Mouse (Mus musculus): ENCODE data around the gene Cd27.

Gene Cd27

DNA sequence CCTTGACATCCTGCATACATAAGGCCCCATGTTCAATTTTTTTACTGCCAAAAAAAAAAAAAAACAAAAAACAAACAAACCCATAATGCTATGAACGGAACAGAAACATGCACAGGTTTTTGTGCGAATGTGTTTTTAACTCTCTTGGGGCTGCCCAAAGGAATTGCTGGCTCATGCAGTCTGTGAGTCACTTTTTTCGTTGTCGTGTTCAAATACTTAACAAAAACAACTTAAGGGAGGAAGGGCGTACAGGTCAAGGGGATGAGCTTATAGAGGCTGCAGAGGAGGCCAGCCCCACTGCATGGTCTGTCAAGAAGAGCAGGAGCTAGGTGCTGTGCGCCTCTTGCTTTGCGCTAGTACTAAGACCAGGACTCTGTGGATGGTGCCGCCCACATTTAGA is 15.9 kb upstream of the Cd27 start:
- CTCF ChIA-PET: interaction anchor here (0.7 kb wide), 1 partner anchor 14 kb away, joined by 4 read pairs; no protein-coding TSS in a partner anchor

DNA sequence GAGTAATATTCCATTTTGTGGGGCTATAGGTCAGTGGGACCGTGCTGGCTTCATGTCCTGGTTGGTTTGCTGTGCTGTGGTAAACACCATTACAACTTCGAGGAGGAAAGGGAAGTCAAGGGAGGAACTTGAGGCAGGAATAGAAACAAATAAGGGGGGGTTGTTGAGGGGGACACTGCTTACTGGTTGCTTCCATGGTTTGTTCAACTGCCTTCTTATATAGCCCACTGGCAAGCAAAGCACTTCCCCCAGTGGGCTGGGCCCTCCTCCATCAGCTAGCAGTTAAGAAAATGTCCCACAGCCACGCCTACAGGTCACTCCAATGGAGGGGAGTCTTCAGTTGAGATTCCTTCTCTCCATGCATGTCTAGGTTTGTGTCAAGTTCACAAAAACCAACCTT is 15.5 kb upstream of the Cd27 start:
- CTCF ChIA-PET: interaction anchor here (0.7 kb wide), 1 partner anchor 14 kb away, joined by 4 read pairs; no protein-coding TSS in a partner anchor

DNA sequence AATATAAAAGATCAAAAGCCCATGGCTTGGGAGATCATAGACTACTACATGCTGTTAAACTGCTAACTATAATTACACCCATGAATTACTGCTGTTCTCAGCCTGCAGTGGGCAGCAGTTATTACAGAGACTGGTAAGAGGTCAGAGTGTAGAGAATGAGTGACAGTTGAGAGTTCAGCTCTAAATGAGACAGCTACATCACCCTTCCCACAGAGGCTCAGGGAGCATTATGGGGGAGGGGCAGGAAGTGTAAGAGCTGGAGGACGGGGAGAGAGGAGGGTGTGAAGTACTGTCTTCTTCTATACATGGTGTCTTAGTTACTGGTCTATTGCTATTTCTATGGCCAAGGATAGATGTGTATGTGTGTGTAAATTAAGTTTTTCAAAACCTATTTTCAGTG is 7.7 kb upstream of the Cd27 start:
- CTCF ChIA-PET: no interaction called here

DNA sequence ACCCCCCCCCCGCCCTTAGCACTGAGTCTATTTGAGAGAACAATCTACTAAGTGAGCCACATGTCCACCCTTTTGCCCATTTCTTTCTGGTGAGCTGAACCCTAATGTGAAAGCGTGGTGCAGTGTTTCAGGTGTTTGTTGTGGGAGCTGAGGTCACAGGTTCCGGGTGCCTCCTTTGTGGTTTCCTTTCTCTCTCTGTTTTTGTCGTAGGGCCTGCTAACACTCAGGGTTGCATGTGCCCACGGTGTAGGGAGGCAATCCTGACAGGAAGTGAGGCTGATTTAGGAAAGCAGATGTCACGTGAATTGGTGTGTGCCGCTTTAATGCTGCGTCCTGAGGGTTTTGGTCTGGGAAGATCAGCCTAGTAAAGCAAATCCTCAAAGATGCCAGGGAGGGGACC is 4.8 kb upstream of the Cd27 start:
- CTCF ChIA-PET: no interaction called here

DNA sequence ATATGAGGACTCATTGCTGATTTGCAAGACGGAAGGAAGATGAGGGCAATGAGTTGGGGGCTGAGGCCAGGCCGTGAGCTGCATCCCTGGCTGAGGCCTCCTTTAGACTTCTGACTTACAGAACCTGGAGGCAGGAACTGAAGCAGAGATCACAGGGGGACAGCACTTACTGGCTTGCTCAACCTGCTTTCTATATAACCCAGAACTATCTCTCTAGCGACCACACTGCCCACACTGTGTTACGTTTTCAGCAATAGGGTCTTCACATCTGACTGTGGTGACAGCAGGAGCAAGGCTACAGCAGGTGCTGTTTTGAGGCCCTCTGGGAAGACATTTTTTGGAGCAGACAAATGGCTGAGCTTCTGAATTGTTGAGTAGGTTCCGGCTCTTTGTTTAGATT is 3.8 kb upstream of the Cd27 start:
- CTCF ChIA-PET: no interaction called here

DNA sequence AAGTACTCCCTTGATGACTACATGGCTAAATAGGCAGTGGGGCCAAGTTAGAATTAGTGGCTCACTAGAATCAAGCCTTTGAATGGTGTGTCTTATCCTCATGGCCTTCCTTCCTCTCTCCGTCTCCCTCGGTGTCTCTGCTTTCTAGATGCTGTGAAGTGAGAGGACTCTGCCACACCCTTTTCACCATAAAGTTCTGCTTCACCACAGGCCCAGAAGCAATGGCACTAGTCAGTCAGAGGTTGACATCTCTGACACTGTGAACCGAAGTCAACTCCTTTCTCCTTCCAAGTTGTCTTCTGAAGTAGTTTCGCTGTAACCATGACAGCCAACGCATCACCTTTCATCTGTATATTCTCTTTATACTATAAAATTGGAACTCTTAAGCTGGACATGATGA is 2.7 kb upstream of the Cd27 start:
- CTCF ChIA-PET: no interaction called here

DNA sequence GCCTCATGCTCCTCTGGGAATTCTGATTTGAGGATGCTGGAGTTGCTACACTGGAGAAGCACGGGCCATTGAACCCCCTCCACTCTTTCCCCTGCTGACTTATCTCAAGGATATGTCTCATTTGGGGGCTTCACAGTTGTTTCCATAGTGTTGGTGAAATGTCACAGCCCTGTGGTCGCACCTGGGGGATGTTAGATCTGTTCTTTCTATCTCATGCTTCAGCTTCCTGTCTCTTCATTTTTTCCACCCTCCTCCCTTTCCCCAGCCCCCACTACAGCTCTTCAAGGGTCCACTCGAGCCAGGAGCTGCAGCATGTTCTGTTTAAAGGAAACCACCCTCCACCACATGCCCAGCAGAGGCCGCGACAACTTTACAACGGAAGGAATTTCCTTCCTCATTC is 1.6 kb upstream of the Cd27 start:
- CTCF ChIA-PET: interaction anchor here (0.7 kb wide), 1 partner anchor 65 kb away, joined by 9 read pairs; no protein-coding TSS in a partner anchor

DNA sequence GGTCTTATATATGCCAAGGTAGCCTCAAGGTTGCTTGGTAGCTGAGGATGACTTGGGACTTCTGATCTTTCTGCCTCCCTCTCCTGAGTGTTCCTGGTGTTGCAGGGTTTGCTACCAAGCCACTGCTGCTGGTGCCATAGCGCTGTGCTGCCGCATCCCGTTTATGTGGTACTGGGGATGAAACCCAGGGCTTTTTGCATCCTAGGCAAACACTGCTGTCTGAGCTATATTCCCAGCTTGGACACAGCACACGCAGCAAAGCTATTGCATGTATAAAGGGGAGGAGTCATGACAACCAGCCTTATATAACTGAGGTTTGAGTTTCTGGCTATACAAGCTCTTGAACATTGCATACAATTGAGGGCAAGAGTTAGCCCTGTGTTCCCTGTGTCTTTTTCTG is 611 bp upstream of the Cd27 start:
- CTCF ChIA-PET: interaction anchor here (0.7 kb wide), 2 partner anchors 14 to 66 kb away, joined by 6 to 9 read pairs; no protein-coding TSS in a partner anchor

DNA sequence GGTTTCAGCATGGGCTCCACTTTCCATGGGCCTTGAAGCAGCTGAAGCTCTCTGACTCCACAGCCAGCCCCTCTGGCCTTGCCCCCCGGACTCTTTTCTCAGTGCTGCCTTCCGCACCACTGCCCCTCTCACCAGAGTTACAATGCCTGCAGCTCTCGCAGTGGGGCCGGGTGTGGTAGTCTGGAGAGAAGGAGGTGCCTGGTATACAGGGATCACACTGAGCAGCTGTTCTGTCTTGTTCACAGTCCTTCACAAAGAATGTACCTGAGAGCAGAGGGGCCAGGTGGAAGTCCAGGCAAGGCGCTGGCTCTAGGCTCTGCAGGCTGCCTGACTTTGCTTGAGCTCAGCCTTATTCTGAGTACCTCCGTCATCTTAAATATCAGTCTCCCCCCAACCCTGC is 469 bp downstream of the Cd27 start:
- CTCF ChIA-PET: interaction anchor here (0.6 kb wide), 1 partner anchor 100 kb away, joined by 3 read pairs; no protein-coding TSS in a partner anchor

DNA sequence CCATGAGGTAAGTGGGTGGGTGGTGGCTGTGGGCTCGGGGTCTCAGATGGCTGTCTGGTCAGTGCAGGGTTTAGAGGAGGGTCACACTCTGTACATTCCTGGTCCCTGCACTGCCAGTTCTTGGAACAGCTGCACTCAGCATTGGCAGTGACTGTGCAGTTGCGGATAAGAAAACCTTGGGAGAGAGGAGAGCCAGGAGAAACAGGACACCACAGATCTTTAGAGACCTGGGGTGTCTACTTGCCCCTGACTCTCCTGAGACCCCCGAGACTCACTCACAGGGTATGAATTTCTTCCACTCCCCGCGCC is 2.3 kb downstream of the Cd27 start:
- CTCF ChIA-PET: no interaction called here

DNA sequence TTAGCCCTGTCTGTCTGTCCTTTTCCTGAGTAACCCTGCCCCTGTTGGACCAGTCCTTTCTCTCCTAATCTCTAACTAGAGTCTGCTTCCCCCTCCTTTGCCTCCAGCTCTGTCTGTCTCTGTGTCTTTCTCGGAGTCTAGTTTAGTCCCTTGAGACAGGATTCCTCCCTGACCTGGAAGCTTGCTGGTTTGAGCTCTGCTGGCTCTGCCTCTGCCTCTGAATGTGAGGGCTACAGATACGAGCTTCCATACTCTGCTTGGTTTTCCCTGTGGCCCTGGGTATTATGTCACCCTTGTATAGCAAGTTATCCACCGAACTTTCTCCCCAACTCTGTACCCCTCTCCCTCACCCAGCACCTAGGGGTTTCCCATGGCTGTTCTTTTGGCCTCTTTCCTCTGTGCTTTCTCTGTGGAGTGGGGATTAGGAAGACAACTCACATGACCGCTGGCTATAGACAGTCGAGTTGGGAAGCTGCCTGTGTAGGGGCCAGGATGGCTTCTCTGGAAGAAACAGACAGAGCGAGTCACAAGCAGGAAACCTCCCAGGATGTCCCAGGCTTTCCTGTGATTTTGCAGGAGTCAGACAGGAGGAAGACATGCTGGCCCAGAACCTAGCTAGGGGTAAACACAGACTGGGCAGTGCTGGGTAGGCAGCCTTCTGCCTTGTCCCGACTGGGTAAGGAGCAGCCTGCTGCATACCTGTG is 2.8 kb downstream of the Cd27 start:
- CTCF ChIA-PET: no interaction called here

DNA sequence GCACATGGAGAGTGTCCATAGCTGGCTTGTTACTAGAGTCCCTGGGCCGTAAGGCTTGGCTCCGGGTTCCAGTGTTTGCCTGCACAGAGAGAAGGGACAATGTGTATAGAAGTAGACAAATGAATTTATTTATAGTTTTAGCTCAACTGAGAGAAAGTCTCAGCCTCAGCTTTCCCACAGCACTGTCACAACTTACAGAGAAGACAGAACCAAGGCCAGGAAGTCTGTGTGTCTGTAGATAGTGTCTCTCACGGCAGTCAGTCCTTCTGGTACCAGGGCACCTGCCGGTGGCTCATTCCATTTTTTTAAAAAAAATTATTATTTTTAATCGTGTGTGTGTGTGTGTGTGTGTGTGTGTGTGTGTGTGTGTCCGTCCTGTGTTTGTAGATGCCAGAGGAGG is 4.3 kb downstream of the Cd27 start:
- CTCF ChIA-PET: interaction anchor here (0.6 kb wide), 1 partner anchor 65 kb away, joined by 3 read pairs; no protein-coding TSS in a partner anchor

DNA sequence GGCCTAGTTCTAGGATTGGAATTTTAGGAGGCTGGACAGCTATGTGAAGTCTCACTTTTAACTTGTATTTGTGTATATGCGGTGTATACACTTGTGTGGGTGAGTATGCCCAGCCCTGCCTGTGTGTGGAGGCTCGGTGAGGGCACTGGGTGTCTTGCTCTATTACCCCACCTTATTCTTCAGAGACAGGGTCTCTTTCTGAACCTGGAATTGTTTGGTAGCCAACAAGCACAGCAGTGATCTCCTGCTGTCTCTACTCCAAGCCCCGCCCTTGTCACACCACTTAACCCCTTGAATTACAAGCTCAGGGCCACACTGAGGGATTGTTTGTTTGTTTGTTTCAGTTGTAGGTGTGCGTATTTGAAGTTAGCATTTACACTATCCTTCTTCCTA is 4.8 kb downstream of the Cd27 start:
- CTCF ChIA-PET: interaction anchor here (0.6 kb wide), 1 partner anchor 66 kb away, joined by 3 read pairs; no protein-coding TSS in a partner anchor

DNA sequence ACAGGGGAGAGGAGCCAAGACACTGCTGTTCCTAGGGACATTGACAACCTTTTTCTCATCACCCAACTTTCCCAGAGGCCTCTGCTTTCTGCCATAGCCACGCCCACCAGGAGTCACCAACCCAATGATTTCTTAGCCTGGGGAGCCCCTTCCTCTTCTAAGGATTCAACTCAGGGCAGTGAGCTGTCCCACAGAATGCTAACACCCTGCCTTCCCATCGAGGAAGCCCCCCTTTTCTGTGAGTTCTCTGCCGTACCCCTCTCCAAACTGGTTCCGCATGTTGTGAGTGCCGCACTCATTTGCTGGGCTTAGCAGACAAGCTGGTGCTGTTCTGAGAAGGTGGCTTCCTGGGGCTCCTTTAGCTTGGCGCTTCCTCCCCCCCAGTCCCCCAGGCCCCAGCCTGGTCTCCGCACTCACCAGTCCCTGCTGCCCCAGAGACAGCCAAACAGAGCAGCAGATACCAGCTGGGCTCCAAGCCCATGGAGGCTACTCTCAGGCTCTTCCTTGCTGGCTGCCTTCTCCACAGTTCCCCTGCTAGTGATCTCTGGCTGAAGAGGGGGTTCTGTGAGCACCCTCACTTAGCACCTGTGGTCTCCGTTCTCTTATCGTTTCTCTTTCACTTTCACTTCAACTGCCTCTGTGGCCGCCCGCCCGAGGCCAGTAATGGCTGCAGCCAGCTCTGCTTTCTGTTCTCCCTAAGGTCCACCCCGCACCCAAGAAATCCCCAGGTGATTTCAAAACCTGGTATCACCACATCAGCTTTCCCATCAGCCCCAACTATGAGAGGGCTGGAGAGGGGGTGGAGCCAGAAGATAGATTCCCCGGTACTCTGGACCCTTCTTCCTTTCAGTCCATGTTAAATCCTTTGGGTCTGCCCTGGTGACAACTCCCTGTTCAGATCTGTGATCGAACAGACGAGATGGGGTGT is 5.4 kb downstream of the Cd27 start, which contains the start of gene Tapbpl:
Gene Tapbpl (minus strand): TSS at position 744 of the 928 bp plus-strand sequence.
- CTCF ChIA-PET: interaction anchor here (0.7 to 0.8 kb wide), 2 partner anchors 44 to 118 kb away, joined by 6 to 8 read pairs; no protein-coding TSS in a partner anchor

DNA sequence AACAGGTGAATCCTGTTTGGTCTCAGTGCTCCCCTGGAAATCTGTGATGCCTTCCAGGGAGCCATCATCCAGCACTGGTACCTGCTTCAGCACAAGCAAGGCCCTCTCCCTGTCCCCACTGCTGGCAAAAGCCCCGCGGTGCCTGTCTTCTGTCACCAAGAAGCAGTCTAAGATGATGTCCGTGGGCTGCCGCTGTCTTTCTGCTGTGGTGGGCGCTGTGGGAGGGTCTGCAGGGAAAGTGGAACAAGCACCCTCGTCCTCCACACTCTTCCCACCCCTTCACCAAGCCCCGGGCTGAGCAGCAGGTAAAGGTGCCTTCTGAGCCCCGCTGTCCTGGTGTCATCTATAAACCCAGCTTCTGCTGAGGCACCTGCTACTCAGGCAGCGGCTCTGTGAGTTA is 6.2 kb downstream of the Cd27 start:
- CTCF ChIA-PET: interaction anchor here (0.7 to 0.8 kb wide), 2 partner anchors 45 to 119 kb away, joined by 6 to 8 read pairs; no protein-coding TSS in a partner anchor

DNA sequence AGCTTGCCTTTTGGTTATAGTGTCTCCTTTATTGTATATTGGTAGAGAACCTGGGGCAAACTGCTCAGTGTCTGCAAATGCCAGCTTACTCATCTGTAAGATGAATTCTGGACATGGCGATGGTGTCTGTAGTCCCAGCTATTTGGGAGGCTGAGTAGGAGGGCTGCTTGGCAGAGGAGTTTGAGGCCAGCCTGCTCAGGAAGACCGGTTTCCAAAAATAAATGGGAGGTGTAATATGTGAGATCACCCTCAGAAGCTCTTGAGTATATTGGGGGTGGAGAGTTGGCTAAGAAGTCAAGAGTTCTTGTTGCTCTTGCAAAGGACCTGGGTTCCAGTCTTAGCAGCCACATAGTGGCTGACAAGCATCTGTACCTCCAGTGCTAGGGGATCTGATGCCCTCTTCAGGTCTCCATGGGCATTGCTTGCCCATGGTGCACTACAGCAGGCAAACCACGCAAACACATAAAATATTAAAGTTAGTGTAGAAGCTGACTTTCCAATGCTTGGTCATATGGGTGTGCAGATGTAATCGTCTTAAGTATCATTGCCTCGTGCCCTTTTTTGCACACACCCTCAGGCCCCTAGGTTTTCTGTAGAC is 11.2 kb downstream of the Cd27 start:
- CTCF ChIA-PET: interaction anchor here (1.1 kb wide), 1 partner anchor 64 kb away, joined by 4 read pairs; no protein-coding TSS in a partner anchor

DNA sequence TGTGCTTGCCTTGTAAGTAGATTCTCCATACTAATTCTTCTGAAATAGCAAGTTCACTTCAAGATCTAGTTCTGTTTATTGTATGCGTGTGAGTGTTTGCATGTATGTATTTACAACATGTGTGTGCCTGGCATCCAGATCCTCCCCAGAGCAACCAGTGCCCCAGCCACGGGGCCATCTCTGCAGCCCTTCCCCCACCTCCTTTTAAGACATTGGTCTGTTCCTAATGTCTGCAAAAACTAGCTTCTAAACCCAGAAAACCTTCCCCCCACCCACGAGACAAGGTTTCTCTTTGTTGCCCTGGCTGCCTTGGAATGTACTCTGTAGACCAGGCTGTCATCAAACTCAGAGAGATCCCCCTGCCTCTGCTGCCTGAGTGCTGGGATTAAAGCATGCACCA is 14.2 kb downstream of the Cd27 start:
- CTCF ChIA-PET: interaction anchor here (0.6 kb wide), 1 partner anchor 18 kb away, joined by 4 read pairs; no protein-coding TSS in a partner anchor

DNA sequence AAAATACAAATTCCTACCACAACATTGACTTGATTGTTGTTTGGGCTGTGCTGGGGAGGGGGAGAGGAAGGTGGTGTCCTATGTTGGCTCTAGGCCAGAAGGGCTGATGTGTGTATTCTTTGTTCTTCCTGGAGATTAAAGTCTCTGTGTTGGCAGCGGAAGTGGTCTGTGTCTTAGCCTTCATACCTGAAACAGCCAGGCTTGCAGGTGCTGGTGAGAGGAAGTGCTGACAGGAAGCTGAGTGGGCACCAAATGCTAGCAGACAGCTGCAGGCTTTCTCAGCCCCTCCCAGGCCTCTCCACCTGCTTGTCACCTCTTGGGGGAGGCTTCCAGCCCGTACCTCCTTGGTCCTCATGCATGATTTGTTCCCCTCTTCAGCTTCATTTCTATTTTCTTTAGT is 14.7 kb downstream of the Cd27 start:
- CTCF ChIA-PET: interaction anchor here (0.5 to 0.7 kb wide), 3 partner anchors 18 to 50 kb away, joined by 3 to 4 read pairs (median 4); no protein-coding TSS in a partner anchor

DNA sequence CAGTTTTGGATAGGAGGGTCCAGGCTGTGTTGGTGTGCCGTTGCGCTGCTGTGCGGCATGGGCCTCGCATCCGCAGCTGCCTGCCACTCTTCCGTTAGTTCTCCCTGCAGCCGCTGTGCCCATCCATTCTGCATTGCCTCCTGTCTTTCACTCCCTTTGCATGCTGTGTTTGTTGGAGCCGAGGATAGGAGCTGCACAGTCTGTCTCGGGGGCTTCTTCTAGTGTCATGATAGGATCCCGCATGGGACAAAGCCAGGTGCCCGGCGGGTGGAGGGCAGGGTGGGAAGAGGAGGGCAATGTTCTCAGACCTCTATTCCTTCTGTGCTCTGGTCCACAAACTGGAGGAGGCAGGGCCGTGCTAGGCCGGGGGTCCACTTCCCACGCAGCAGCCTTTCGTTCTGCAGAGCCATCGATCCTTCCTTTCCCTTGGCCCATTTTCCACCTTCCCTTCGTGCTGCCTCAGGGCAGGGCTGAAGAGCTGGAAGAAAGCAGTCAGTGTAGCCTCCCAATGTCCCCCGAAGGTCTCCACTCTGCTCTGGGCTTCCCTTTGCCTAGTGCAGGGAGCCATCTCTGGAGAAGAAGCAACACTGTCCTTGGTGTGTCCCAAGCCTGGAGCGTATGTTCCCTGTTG is 15.6 kb downstream of the Cd27 start:
- CTCF ChIA-PET: interaction anchor here (0.6 to 2.5 kb wide), 4 partner anchors 45 to 54 kb away, joined by 3 to 13 read pairs (median 5); no protein-coding TSS in a partner anchor

DNA sequence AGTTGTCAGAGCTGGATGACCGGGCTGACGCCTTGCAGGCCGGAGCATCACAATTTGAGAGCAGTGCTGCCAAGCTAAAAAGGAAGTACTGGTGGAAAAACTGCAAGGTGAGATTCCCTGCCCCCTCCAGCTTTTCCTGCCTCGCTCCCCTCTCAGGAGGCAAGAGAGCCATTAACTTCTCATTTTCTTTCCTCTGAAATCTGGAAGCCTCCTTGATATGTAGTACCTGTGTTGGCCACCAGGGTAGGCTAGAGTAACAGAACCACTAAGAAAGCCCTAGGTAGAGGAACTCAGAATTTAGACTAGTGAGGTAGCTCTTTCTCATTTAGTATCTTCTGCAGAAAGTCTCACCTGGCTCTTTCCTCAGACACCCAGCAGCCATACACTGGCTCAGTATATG is 17.8 kb downstream of the Cd27 start:
- CTCF ChIA-PET: interaction anchor here (2.0 kb wide), 1 partner anchor 52 kb away, joined by 13 read pairs; no protein-coding TSS in a partner anchor

DNA sequence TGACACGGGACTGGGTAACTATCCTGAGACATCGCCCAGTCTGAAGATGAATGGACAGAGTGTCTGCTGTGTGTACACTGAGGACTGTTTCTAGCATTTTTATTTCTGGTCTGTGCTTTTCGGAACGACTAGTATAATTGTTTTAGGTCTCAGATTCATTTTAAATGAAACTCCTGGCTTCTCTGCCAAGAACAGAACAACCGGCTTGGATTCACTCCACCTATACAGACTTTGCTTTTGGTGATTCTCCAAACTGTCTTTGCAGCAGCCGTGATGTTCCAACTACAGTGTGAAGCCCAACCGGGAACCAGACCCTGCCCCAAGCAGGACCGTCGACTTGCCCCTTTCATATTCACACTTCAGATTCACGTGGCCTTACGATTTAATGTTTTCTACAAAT is 18.9 kb downstream of the Cd27 start:
- CTCF ChIA-PET: no interaction called here
